Mouse (Mus musculus) midbrain, postnatal 0 days (tissue): ENCODE measurements around the gene Gdpd5. TPM values are rescaled to one million over a fixed set of nuclear protein-coding genes. Genes with fewer than 3 reads are reported as not detected.

Source experiments
- ATAC-seq: fragments of 200-750 bp; cut with Nextera tagmentation; 2 replicates; pipeline ENCODE4 v1.8.0; 2017; ENCODE audit warnings: moderate number of reproducible peaks, mild to moderate bottlenecking, moderate TSS enrichment, moderate library complexity; ENCODE audit not compliant: low FRiP score
- DNase-seq: peaks from one replicate; pipeline ENCODE4 v3.0.0-alpha.2; 2015; ENCODE audit warnings: low spot score
- H3K27ac ChIP-seq: fragments of 300-500 bp; sonication (generic); 2 replicates; pipeline ENCODE4 v1.5.1; 2014; ENCODE audit warnings: low read depth, mild to moderate bottlenecking, low read length, mixed read lengths
- H3K27me3 ChIP-seq: fragments of 300-500 bp; sonication (generic); 2 replicates; pipeline ENCODE4 v1.6.1; 2014; ENCODE audit warnings: low read length, control low read depth, mixed read lengths; ENCODE audit not compliant: insufficient read depth
- H3K36me3 ChIP-seq: fragments of 300-500 bp; sonication (generic); 2 replicates; pipeline ENCODE4 v1.6.1; 2014; ENCODE audit warnings: low read length, control low read depth, mixed read lengths; ENCODE audit not compliant: insufficient read depth
- H3K4me1 ChIP-seq: fragments of 300-500 bp; sonication (generic); 2 replicates; pipeline ENCODE4 v1.6.1; 2014; ENCODE audit warnings: mild to moderate bottlenecking, control low read depth, antibody characterized with exemption, low read length, mixed read lengths; ENCODE audit not compliant: insufficient read depth
- H3K4me2 ChIP-seq: fragments of 300-500 bp; sonication (generic); 2 replicates; pipeline ENCODE4 v1.6.1; 2014; ENCODE audit warnings: low read depth, mild to moderate bottlenecking, low read length, mixed read lengths; ENCODE audit not compliant: poor library complexity, severe bottlenecking
- H3K4me3 ChIP-seq: fragments of 300-500 bp; sonication (generic); 2 replicates; pipeline ENCODE4 v1.5.1; 2014; ENCODE audit warnings: low read depth, mild to moderate bottlenecking, low read length, moderate library complexity
- H3K9ac ChIP-seq: fragments of 300-500 bp; sonication (generic); replicated peaks from 2 replicates; pipeline ENCODE4 v1.6.1; 2014; ENCODE audit warnings: mild to moderate bottlenecking, low read length, moderate library complexity, mixed read lengths; ENCODE audit not compliant: poor library complexity, severe bottlenecking
- H3K9me3 ChIP-seq: fragments of 300-500 bp; sonication (generic); 2 replicates; pipeline ENCODE4 v1.6.1; 2016; ENCODE audit warnings: low read length, control low read depth
- CTCF ChIP-seq: IDR thresholded peaks from 2 replicates; pipeline ENCODE4 v1.5.1; 2016; ENCODE audit warnings: antibody characterized with exemption, mild to moderate bottlenecking
- WGBS: fragments of 180-500 bp; shearing (Covaris S2); extraction: QIAGEN DNeasy Blood & Tissue Kit; methylation state at CpG from one replicate; pipeline ENCODE4 v1.1.7; 2014; 5-methylcytosine and 5-hydroxymethylcytosine counted together
- polyA plus RNA-seq: library from polyadenylated mRNA; unstranded; fragments of >200 nt; fragmentation: Nextera tagmentation; extraction: Ambion mirVana; gene quantifications from 2 replicates; pipeline ENCODE4 v1.2.1, GENCODE M21; 2015
- total RNA-seq: library from RNA; depleted of rRNA; stranded (reverse); fragments of >200 nt; gene quantifications from 2 replicates; pipeline ENCODE4 v1.2.3, GENCODE M21; 2014

Gene Gdpd5
- total and polyA plus RNA-seq, 2 experiments from 2014 or later = 25.9 to 44.6 TPM

DNA sequence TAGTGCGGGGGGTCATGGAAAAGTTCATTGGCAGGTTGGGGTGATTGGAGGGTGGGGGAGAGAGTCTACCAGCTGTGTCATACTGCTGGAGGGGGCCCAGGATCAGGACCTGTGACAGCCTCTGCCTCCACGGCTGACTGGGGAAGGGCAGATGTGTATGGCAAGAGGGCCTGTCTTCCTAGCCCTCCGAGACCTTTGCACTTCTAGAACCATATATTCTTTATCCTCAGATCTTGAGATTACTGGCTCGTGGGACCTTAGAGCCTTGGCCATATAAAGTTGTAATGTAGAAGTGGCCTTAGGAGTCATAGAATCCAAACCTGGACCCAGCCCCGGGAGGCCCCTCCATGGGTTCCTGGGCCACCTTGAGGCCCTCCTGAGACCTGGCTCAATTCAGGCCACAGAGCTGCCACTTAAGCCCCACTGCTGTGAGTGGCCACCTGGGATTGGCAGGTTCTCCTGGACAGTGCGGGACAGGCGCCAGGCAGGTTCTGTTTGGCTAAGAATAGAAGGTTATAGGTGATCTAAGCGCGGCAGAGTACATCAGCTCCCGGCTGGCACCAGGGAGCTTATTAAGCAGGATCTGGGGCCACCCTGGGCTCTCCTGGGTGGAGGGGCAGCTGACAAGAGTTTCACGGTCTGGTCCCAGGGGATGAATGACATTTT is 15.9 kb downstream of the Gdpd5 start:
- Histone ChIP-seq H3K36me3 (peaks cover 9% of the 10 kb centered on the region), H3K9ac (no peak overlapping the region), H3K4me2 (no peak overlapping the region), H3K9me3 (no peaks in the 10 kb centered on the region), H3K4me1 (no peaks in the 10 kb centered on the region), H3K27ac (no peak overlapping the region), H3K27me3 (no peaks in the 10 kb centered on the region), H3K4me3 (no peak overlapping the region)
- ATAC-seq (no peak), DNase-seq (no peak)
- 73% methylated on average over 11 of the region's 11 CpGs for WGBS
- no peak for TF ChIP-seq CTCF

- no peak for TF ChIP-seq CTCF
- WGBS = 82% methylated on average over 8 of the region's 8 CpGs
- ATAC-seq (no peak), DNase-seq (no peak)
- H3K9ac ChIP-seq = no peak overlapping the region
- H3K4me3 ChIP-seq = no peak overlapping the region
- H3K27me3 ChIP-seq = no peaks in the 10 kb centered on the region
- peaks cover 10% of the 10 kb centered on the region for H3K36me3 ChIP-seq
- H3K9me3 ChIP-seq = no peaks in the 10 kb centered on the region
- no peak overlapping the region for H3K27ac ChIP-seq
- no peak overlapping the region for H3K4me2 ChIP-seq
- H3K4me1 ChIP-seq = no peaks in the 10 kb centered on the region
Observed at GRCm38 (mm10) chr7:99401373-99401772, 20.2 kb downstream of the Gdpd5 start.

- TF ChIP-seq CTCF = no peak
Observed at GRCm38 (mm10) chr7:99402477-99402876, 21.3 kb downstream of the Gdpd5 start.

DNA sequence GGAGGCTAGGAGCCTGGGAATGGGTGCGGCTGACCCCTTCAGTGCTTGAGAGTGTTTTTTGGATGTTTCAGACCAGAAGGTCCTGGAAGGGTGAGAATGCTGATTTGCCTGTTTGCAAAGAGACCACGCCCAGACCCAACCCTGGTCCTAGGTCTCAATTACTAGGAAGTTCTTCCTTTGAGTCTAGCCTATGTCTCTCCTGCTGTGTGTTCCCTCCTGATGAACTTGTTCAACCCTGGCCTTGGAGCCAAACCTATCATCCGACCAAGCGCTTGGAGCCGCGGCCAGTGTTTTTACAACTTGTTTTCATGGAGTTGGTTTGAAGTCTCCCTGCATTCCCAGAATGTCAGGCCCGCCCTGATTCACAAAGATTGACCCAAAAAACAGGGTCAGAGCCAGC is 22.0 kb downstream of the Gdpd5 start:
- H3K4me1 ChIP-seq = no peaks in the 10 kb centered on the region
- no peak overlapping the region for H3K27ac ChIP-seq
- no peak for DNase-seq
- no peak for TF ChIP-seq CTCF
- 84% methylated on average over 7 of the region's 7 CpGs for WGBS
- H3K36me3 ChIP-seq = peaks cover 7% of the 10 kb centered on the region
- H3K9ac ChIP-seq = no peak overlapping the region
- H3K9me3 ChIP-seq = no peaks in the 10 kb centered on the region
- ATAC-seq = no peak
- no peaks in the 10 kb centered on the region for H3K27me3 ChIP-seq
- H3K4me3 ChIP-seq = no peak overlapping the region
- H3K4me2 ChIP-seq = no peak overlapping the region

More at GRCm38 (mm10) chr7:99402477-99402876, 21.3 kb downstream of the Gdpd5 start:
- DNase-seq (no peak), ATAC-seq (no peak)
- 84% methylated on average over 6 of the region's 6 CpGs for WGBS
- Histone ChIP-seq H3K9me3 (no peaks in the 10 kb centered on the region), H3K27me3 (no peaks in the 10 kb centered on the region), H3K4me3 (no peak overlapping the region), H3K9ac (no peak overlapping the region), H3K36me3 (peaks cover 7% of the 10 kb centered on the region), H3K4me1 (no peaks in the 10 kb centered on the region), H3K27ac (no peak overlapping the region), H3K4me2 (no peak overlapping the region)

GRCm38 (mm10) chr7:99404031-99404735 is 23.0 kb downstream of the Gdpd5 start:
- Histone ChIP-seq H3K36me3 (peaks cover 7% of the 10 kb centered on the region), H3K9me3 (no peaks in the 10 kb centered on the region), H3K27ac (no peak overlapping the region), H3K4me3 (no peak overlapping the region), H3K4me2 (no peak overlapping the region), H3K27me3 (no peaks in the 10 kb centered on the region), H3K4me1 (no peaks in the 10 kb centered on the region), H3K9ac (no peak overlapping the region)
- WGBS = 80% methylated on average over 12 of the region's 12 CpGs
- TF ChIP-seq CTCF = no peak
- DNase-seq (no peak), ATAC-seq (no peak)
